Mouse (Mus musculus): ENCODE data around the gene 1700109H08Rik.
A peak's percentile ranks its signal among the peaks of the same experiment; 100 is the strongest.
"Not testable (repeated sequence)": the region's sequence is repeated elsewhere in the genome, so short reads cannot be mapped to it uniquely, and the experiment has no call there.

The 1700109H08Rik gene

DNA sequence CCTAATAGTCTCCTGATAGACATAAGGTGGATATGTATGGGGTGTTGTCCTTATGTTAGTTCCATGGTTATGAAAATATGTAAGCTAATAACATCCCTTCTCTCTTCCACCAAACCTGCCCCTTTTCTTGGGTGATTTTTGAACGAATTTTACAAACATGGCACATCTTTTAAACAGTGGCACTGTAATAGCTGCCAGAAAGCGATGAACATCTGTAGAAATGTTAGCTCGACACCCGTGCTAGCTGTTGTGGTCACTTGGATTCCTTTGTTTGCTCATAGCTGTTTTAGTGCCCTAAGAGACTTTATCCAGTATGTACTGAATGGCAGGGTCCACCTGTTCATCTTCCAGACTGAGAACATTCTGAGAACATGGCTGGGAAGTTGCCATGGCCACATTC, at the start of gene 1700109H08Rik:
Gene 1700109H08Rik (plus strand): TSS at position 301 of the 400 bp plus-strand sequence.
- DNase-seq (ENCODE audit: low read depth, low spot score) = no peak

DNA sequence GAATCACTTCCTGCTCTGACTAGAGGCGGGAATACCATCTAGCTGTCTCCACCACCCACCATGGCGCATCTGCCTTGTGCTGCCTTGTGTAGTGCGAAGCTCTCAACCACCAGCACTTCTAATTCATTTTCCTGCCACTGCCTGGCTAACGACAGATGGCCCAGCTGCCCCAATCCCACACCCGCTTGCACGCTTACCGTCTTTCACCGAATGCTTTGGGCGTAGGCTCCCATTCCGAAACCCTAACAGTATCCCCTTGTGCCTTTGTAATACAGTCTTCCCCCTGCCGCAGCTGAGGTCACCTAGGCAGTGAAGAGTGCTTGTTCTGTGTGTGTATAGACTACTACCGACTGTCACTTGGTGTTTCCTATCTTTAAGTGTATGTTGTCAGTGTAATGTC, 49.6 kb upstream of the 1700109H08Rik start:
- DNase-seq (ENCODE audit: low read depth, low spot score) = peak; percentile 42

- no peak for DNase-seq (ENCODE audit: low read depth, low spot score)
Observed at GRCm38 (mm10) chr5:3522826-3523225, 48.5 kb upstream of the 1700109H08Rik start.

- peak; percentile 42 for DNase-seq (ENCODE audit: low read depth, low spot score)
Observed at GRCm38 (mm10) chr5:3527041-3527691, 44.2 kb upstream of the 1700109H08Rik start.

DNA sequence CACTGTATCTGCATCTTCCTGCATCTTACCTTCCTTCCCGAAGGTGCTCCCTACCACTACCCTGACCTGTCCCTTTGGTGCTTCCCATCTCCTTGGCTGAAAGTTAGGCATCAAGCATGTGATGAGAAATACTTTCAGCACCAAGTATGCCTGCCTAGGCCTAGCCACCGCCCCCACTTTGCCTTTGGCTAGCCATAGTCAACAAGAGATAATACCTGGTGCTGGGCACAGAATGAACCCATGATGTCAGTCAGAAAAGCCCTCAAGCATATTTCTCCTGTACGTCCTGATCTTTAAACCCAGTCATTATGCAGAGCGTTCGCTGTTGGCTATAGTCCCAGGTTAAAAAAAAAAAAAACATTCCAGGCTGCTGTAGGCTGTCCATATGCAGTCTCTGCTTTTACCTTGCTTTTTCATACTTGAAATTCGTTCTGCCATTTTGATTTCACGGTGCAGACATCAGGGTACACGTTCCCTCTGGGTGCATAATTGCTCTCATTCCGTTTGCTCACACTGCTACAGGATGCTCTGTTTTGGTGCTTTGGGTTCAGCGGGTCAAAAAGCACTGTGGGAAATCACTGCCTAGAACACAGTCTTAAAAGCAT, 41.7 kb upstream of the 1700109H08Rik start:
- no peak for DNase-seq (ENCODE audit: low read depth, low spot score)

DNA sequence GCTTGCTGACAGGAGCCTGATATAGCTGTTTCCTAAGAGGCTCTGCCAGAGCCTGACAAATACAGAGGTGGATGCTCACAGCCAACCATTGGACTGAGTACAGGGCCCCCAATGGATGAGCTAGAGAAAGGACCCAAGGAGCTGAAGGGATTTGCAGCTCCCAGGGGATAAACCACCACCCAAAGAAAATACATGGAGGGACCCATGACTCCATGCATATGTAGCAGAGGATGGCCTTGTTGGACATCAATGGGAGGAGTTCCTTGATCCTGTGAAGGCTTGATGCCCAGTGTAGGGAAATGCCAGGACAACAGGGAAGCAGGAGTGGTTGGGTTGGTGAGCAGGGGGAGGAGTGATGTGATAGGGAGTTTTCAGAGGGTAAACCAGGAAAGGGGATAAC, 39.3 kb upstream of the 1700109H08Rik start:
- DNase-seq (ENCODE audit: low read depth, low spot score) = not testable (repeated sequence)

DNA sequence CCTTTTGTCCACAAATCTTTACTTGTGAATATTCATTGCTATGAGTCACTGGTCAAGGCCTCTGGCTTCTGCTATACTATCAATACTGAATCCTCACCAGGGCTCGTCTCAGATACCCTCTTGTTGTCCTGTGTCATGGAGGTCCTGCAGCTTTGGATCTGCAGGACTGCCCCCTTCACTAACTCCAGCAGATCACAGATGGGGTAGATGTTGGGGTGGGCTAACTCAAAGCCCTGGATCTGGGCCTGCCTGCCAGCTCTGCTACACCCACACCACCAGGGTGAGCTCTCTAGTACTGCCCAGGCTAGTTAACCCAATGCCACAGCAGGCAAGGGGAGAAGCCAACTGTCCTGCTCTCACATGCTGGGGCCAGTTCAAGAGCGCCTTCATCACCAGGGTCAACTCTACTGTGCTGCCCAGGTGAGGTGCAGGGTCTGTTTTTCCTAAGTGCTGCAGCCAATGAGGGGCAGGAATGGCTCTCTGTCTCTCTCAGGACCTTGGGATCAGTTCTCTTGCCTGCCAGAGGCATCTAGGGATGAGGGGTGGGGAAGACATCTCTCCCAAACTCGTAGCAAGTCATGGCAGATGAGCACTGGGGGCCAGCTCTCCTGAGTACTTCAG, 34.7 kb upstream of the 1700109H08Rik start:
- no peak for DNase-seq (ENCODE audit: low read depth, low spot score)

- no peak for DNase-seq (ENCODE audit: low read depth, low spot score)
Observed at GRCm38 (mm10) chr5:3538505-3539472, 32.6 kb upstream of the 1700109H08Rik start.

- peak; percentile 57 for DNase-seq (ENCODE audit: low read depth, low spot score)
Observed at GRCm38 (mm10) chr5:3541871-3542270, 29.5 kb upstream of the 1700109H08Rik start.

DNA sequence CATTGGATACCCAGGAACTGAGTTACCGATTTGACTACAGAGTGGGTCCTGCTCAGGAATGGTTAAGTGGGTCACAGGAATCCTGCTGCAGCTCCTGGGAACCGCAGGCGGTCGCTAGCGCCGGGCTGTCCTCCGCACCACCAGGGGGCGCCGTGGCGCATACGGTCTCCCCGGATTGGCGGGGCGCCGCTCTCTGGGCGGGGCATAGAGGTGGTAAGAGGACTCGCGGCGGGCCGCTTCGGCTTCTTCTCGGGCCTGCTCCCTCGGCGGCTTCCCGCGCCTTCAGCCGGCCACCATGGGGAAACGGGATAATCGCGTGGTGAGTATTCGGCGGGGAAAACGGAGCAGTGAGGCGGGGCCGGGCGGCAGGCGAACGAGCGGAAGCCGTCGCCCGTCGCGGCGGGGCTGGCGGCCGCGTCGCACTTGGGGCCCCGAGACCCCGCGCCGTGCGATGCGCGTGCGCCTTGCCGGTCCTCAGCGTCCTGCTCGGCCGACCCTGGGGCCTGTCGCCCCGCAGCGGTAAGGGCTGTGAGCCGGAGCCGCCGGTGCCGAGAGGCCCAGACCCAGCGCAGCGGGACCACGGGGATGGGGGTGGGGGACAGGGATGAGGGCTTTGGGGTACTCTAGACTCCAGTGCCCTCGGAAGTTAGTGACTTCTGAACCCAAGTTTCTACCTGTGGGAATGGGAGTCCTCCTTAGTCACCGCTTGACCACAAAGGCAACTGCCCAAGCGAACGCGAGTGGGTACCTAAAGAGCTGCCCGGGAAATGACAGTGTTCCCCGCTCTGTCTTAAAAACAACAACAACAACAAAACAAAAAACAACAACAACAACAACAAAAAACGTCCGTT, 27.5 kb upstream of the 1700109H08Rik start, which contains the start of gene Fam133b:
Gene Fam133b (plus strand): TSS at position 205 of the 851 bp plus-strand sequence.
- DNase-seq (ENCODE audit: low read depth, low spot score) = peak; percentile 93

DNA sequence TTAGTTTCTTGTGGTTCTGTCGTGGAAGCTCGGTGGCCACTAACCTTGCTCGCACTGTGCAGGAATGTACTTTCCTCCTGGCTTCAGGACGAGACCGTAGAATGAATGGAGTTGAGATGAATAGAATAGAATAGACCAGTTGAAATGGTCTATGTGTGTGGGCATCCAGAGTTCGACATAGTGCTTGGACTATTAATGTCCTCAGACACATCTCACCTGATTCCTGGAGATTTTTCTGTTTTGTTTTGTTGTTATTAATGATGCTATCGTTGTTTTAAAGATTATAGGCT, 26.9 kb upstream of the 1700109H08Rik start:
- peak; percentile 25 for DNase-seq (ENCODE audit: low read depth, low spot score)

GRCm38 (mm10) chr5:3546226-3546625, 25.1 kb upstream of the 1700109H08Rik start:
- no peak for DNase-seq (ENCODE audit: low read depth, low spot score)

- DNase-seq (ENCODE audit: low read depth, low spot score) = no peak
Observed at GRCm38 (mm10) chr5:3551481-3551880, 19.9 kb upstream of the 1700109H08Rik start.

GRCm38 (mm10) chr5:3554198-3554597, 17.2 kb upstream of the 1700109H08Rik start:
- no peak for DNase-seq (ENCODE audit: low read depth, low spot score)

GRCm38 (mm10) chr5:3574825-3575224, 3.5 kb downstream of the 1700109H08Rik start:
- peak; percentile 61 for DNase-seq (ENCODE audit: low read depth, low spot score)

GRCm38 (mm10) chr5:3577939-3578338, 6.6 kb downstream of the 1700109H08Rik start:
- DNase-seq (ENCODE audit: low read depth, low spot score) = peak; percentile 42

DNA sequence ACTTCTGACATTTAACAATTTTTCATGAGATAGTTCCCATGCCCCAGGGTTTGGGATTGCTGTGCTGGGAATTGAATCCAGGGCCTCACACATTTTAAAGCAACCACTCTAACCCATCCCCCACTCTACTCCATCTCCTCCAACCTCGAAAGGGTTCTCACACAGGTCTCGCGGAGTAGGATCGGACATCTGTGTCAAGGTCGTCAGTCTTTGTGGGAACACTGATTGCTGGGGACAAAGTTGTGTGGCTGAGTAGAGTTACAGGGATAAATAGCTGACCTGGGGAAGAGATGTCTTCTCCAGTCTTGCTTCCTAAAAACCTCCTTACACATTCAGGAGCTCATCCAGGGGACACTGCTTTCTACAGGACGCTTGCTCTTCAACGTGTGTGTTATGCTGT, 7.7 kb downstream of the 1700109H08Rik start:
- peak; percentile 45 for DNase-seq (ENCODE audit: low read depth, low spot score)

DNA sequence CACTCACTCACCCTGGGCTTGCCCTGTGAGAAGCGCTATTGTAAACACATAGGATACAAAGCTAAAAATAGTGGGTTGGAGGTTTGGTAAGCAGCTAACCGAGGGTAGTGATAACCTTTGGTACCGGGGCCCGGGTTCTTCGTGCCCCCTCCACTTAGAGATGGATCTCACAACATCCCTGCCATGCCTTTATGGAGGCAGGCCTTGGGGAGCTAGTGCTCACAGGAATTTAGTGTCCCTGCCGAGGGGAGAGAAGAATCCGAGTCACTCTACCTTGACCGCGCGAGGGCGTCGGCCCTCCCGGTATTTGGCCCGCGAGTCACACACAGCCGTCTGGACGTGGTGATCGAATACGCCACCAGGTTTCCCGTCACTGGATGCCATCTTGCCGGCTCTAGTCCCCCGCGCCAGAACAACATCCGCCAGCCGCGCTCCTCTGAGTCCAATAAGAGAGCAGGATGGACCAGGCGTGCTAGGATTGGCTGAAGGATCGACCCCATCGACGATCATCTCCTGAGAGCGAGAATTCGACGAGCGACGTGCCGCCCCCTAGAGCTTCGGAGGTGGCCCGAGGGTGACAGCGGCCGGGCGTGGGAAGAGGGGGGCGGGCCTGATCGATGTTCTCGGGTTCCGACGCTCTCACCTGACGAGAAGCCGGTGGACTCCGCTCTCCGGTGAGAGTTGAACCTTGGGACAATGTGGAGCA, 24.5 kb downstream of the 1700109H08Rik start, which contains the start of gene Pex1:
Gene Pex1 (plus strand): TSS at position 374 of the 706 bp plus-strand sequence.
- DNase-seq (ENCODE audit: low read depth, low spot score) = peak; percentile 99

- peak; percentile 89 for DNase-seq (ENCODE audit: low read depth, low spot score)
Observed at GRCm38 (mm10) chr5:3596399-3596766, 25.0 kb downstream of the 1700109H08Rik start, which contains the start of gene Rbm48. TSS of gene Rbm48 (minus strand) at chr5:3596585.

GRCm38 (mm10) chr5:3597171-3597570, 25.8 kb downstream of the 1700109H08Rik start:
- DNase-seq (ENCODE audit: low read depth, low spot score) = no peak
